Mouse (Mus musculus) megakaryocyte-erythroid progenitor cell, adult 5-6 weeks (primary cell): ENCODE measurements around the gene 1700008O03Rik. TPM values are rescaled to one million over a fixed set of nuclear protein-coding genes. Genes with fewer than 3 reads are reported as not detected.

Experiments used
- ATAC-seq: replicated peaks from 2 replicates; pipeline ENCODE4 v1.8.0; 2016; ENCODE audit warnings: mild to moderate bottlenecking, inconsistent platforms; ENCODE audit not compliant: severe bottlenecking, poor library complexity, low FRiP score, low TSS enrichment
- total RNA-seq, 2 experiments: library from RNA; stranded (forward) in 1 of 2; stranded (reverse) in 1 of 2; fragments of 200-1000, 215-1000 nt in 1 of 2; fragments of >200 nt in 1 of 2; fragmentation: Nextera tagmentation in 1 of 2; gene quantifications; 2 replicates each; pipeline ENCODE4 v1.2.3; 2014 to 2017

1700008O03Rik gene
- total RNA-seq, 2 experiments from 2014 or later, result not detected

DNA sequence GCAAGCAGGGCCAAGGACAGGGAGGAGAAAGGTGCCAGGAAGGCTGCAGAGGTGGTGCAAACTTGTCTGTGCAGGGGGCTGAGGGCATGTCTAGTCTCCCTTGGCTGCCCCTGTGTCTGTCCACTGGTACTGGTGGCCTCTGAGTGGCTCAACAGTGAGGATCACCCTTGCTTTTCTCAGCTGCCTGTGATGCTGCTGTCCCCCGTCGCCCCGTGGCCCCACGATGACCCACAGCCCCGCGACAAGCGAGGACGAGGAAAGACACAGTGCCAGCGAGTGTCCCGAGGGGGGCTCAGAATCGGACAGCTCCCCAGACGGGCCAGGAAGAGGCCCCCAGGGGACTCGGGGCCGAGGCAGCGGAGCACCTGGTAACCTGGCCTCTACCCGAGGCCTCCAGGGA lies 73.1 kb downstream of the 1700008O03Rik start:
- no peak for ATAC-seq

DNA sequence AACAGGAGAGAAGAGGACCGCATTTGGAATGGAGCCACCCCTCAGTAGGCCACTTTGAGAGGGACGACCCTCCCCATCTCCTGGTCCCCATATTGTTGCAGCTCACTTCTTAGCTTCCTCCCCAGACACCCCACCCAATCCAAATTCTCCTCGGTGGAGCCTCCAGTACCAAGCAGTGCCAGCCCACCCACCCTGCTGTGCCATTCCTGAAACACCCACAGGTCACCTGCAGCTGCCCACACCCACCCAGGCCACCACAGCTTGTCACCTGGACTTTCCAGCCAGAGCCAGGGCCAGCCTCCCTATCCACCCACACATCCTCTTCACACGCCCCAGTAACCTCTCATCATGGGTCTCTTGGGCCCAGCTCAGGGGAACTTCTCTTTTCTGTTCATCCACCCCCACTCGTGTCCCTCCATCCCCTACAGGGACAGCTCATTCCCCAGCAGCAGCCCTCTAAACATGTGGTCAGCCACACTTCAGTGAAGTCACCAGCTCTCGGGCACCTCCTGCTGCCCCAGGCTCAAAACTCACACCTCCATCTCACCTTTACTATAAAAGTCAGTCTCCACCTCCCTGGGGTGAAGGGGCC lies 73.8 kb downstream of the 1700008O03Rik start:
- no peak for ATAC-seq

DNA sequence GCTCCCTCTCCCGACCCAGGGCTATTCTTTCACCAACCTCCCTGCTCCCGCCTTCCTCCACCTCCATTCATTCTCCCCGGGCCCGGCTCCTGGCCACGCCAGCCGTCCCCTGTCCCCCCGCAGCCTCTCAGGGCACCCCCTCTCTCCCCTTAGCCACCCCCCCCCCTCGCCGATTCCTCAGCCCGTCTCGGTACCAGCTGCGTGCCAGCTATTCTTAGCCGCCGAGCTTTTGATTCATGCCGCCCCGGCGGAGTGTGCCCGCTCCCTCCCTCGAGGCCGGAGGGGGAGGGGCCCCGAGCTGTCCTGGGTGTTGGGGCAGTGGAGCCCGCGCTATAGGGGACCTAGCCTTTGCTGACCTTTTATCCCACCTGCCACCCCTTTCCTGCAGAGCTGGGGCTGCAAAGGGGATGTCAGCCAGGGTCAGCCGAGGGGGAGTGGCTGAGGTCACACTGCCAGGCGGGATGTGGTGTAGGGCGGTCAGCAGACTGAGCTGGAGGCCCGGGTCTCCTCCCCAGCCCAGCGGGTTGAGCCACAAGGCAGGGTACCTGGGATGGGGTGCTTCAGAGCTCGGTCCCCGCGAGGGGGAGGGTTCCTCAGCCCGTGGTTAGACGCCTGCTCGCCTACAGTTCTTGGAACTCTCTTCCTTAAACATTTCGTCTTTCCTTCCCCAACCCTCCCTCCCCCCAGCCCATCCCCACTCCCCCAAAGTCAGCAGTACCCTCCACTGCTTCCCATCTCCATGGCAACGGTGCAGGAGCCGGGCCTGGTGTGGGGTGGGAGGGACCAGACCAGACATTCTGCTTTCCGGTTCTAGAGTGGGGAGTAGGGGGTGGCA lies 74.5 kb downstream of the 1700008O03Rik start:
- no peak for ATAC-seq

DNA sequence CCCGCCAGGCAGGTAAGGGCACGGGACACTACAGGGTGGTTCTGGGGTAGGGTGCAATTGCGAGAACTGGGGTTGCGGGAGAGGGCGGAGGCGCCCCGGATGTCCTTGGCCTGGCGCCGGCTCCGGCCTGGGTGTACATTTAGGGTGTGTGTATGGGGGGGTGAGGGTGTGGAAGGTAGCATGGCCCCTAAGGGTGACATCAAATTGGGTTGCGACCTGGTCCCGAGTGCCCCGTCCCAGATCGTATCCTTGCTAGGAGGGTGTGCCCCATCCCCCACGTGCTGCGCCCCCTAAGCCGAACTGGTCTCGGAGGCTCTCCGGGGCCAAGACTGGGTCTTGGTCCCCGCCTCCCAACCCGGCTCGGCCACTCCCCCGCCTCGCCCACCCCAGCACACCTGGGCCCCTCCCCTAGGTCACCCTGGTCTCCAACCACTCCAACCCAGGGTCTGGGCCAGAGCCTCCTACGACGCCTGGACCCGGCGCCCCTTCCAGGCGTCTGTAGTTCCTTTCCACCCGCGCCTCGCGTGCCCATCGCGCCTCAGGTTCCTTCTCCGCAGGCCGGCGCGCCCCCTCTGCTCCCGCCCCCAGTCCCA lies 75.2 kb downstream of the 1700008O03Rik start:
- no peak for ATAC-seq

Other genes with a start within 250 kb of the 1700008O03Rik start
- gene Klk1b16, start 249.1 kb downstream of the 1700008O03Rik start, total RNA-seq (2014; fragmentation: Nextera tagmentation), result not detected in 2 replicates
- not detected in 2 replicates for gene Klk1b16, start 249.1 kb downstream of the 1700008O03Rik start, total RNA-seq (2017)
- not detected in 2 replicates for gene Klk1b24, start 197.6 kb downstream of the 1700008O03Rik start, total RNA-seq (2014; fragmentation: Nextera tagmentation)
- gene Klk1b24, start 197.6 kb downstream of the 1700008O03Rik start, total RNA-seq (2017), result not detected in 2 replicates
- not detected in 2 replicates for gene Klk1b3, start 187.6 kb downstream of the 1700008O03Rik start, total RNA-seq (2014; fragmentation: Nextera tagmentation)
- not detected in 2 replicates for gene Klk1b3, start 187.6 kb downstream of the 1700008O03Rik start, total RNA-seq (2017)
- not detected in 2 replicates for gene Klk1b4, start 178.4 kb downstream of the 1700008O03Rik start, total RNA-seq (2014; fragmentation: Nextera tagmentation)
- not detected in 2 replicates for gene Klk1b4, start 178.4 kb downstream of the 1700008O03Rik start, total RNA-seq (2017)
- gene Klk1b5, start 169.9 kb downstream of the 1700008O03Rik start, total RNA-seq (2014; fragmentation: Nextera tagmentation), result not detected in 2 replicates
- not detected in 2 replicates for gene Klk1b5, start 169.9 kb downstream of the 1700008O03Rik start, total RNA-seq (2017)
- not detected in 2 replicates for gene Klk1, start 160.5 kb downstream of the 1700008O03Rik start, total RNA-seq (2014; fragmentation: Nextera tagmentation)
- gene Klk1, start 160.5 kb downstream of the 1700008O03Rik start, total RNA-seq (2017), result not detected in 2 replicates
- not detected in 2 replicates for gene Gm36864, start 149.6 kb downstream of the 1700008O03Rik start, total RNA-seq (2014; fragmentation: Nextera tagmentation)
- not detected in 2 replicates for gene Gm36864, start 149.6 kb downstream of the 1700008O03Rik start, total RNA-seq (2017)
- 1.2 TPM in 1 of 2 replicates, not detected in the other for gene 1700028J19Rik, start 139.1 kb downstream of the 1700008O03Rik start, total RNA-seq (2014; fragmentation: Nextera tagmentation)
- gene 1700028J19Rik, start 139.1 kb downstream of the 1700008O03Rik start, total RNA-seq (2017), result 0.46 TPM in 1 of 2 replicates, not detected in the other
- 93.5 and 176 TPM in 2 replicates for gene 2410002F23Rik, start 139.1 kb downstream of the 1700008O03Rik start, total RNA-seq (2014; fragmentation: Nextera tagmentation)
- gene 2410002F23Rik, start 139.1 kb downstream of the 1700008O03Rik start, total RNA-seq (2017), result 77.1 and 113 TPM in 2 replicates
- gene Acp4, start 128.4 kb downstream of the 1700008O03Rik start, total RNA-seq (2014; fragmentation: Nextera tagmentation), result not detected in 2 replicates
- not detected in 2 replicates for gene Acp4, start 128.4 kb downstream of the 1700008O03Rik start, total RNA-seq (2017)
- not detected in 2 replicates for gene Gm15517, start 124.4 kb downstream of the 1700008O03Rik start, total RNA-seq (2014; fragmentation: Nextera tagmentation)
- gene Gm15517, start 124.4 kb downstream of the 1700008O03Rik start, total RNA-seq (2017), result not detected in 2 replicates
- 0.74 and 0.77 TPM in 2 replicates for gene Clec11a, start 78.9 kb downstream of the 1700008O03Rik start, total RNA-seq (2014; fragmentation: Nextera tagmentation)
- gene Clec11a, start 78.9 kb downstream of the 1700008O03Rik start, total RNA-seq (2017), result 1.7 and 4.3 TPM in 2 replicates
- gene Shank1, start 75.6 kb downstream of the 1700008O03Rik start, total RNA-seq (2014; fragmentation: Nextera tagmentation), result 0.22 and 1.3 TPM in 2 replicates
- 0.27 TPM in 1 of 2 replicates, not detected in the other for gene Shank1, start 75.6 kb downstream of the 1700008O03Rik start, total RNA-seq (2017)
- not detected in 2 replicates for gene Syt3, start 1.7 kb downstream of the 1700008O03Rik start, total RNA-seq (2014; fragmentation: Nextera tagmentation)
- 0.61 TPM in 1 of 2 replicates, not detected in the other for gene Syt3, start 1.7 kb downstream of the 1700008O03Rik start, total RNA-seq (2017)
- not detected in 2 replicates for gene Lrrc4b, start 43.2 kb upstream of the 1700008O03Rik start, total RNA-seq (2014; fragmentation: Nextera tagmentation)
- gene Lrrc4b, start 43.2 kb upstream of the 1700008O03Rik start, total RNA-seq (2017), result not detected in 2 replicates
- not detected in 2 replicates for gene Aspdh, start 79.6 kb upstream of the 1700008O03Rik start, total RNA-seq (2014; fragmentation: Nextera tagmentation)
- gene Aspdh, start 79.6 kb upstream of the 1700008O03Rik start, total RNA-seq (2017), result not detected in 2 replicates
- gene Josd2, start 82.2 kb upstream of the 1700008O03Rik start, total RNA-seq (2014; fragmentation: Nextera tagmentation), result 73.4 and 96.5 TPM in 2 replicates
- 25.0 and 30.6 TPM in 2 replicates for gene Josd2, start 82.2 kb upstream of the 1700008O03Rik start, total RNA-seq (2017)
- 62.8 and 83.9 TPM in 2 replicates for gene Emc10, start 110.7 kb upstream of the 1700008O03Rik start, total RNA-seq (2014; fragmentation: Nextera tagmentation)
- gene Emc10, start 110.7 kb upstream of the 1700008O03Rik start, total RNA-seq (2017), result 30.1 and 31.1 TPM in 2 replicates
- gene Fam71e1, start 110.8 kb upstream of the 1700008O03Rik start, total RNA-seq (2014; fragmentation: Nextera tagmentation), result not detected in 2 replicates
- 0.75 TPM in 1 of 2 replicates, not detected in the other for gene Fam71e1, start 110.8 kb upstream of the 1700008O03Rik start, total RNA-seq (2017)
- gene Mybpc2, start 138.8 kb upstream of the 1700008O03Rik start, total RNA-seq (2014; fragmentation: Nextera tagmentation), result 0.48 TPM in 1 of 2 replicates, not detected in the other
- gene Mybpc2, start 138.8 kb upstream of the 1700008O03Rik start, total RNA-seq (2017), result not detected in 2 replicates
- gene Spib, start 146.3 kb upstream of the 1700008O03Rik start, total RNA-seq (2014; fragmentation: Nextera tagmentation), result 0.67 and 4.7 TPM in 2 replicates
- not detected in 2 replicates for gene Spib, start 146.3 kb upstream of the 1700008O03Rik start, total RNA-seq (2017)
- gene Pold1, start 163.0 kb upstream of the 1700008O03Rik start, total RNA-seq (2014; fragmentation: Nextera tagmentation), result 194 and 214 TPM in 2 replicates
- 61.0 and 90.8 TPM in 2 replicates for gene Pold1, start 163.0 kb upstream of the 1700008O03Rik start, total RNA-seq (2017)
- gene Nr1h2, start 168.1 kb upstream of the 1700008O03Rik start, total RNA-seq (2014; fragmentation: Nextera tagmentation), result 68.7 and 69.2 TPM in 2 replicates
- gene Nr1h2, start 168.1 kb upstream of the 1700008O03Rik start, total RNA-seq (2017), result 28.8 and 59.9 TPM in 2 replicates
- 5.3 and 10.3 TPM in 2 replicates for gene Napsa, start 186.6 kb upstream of the 1700008O03Rik start, total RNA-seq (2014; fragmentation: Nextera tagmentation)
- 2.0 and 11.0 TPM in 2 replicates for gene Napsa, start 186.6 kb upstream of the 1700008O03Rik start, total RNA-seq (2017)
- gene Kcnc3, start 204.8 kb upstream of the 1700008O03Rik start, total RNA-seq (2014; fragmentation: Nextera tagmentation), result 1.9 and 7.9 TPM in 2 replicates
- gene Kcnc3, start 204.8 kb upstream of the 1700008O03Rik start, total RNA-seq (2017), result 0.11 TPM in 1 of 2 replicates, not detected in the other